Mouse (Mus musculus): ENCODE results near the gene Ptbp3. TPM values are rescaled to one million over a fixed set of nuclear protein-coding genes. Genes with fewer than 3 reads are reported as not detected.

Ptbp3 gene
- polyA plus RNA-seq, 1 experiment from 2014 or later, result 19.9 TPM

- Histone ChIP-seq H3K9ac (replicated peaks; ENCODE audit: low read depth, low read length) (no peak overlapping the region), H3K27me3 (ENCODE audit: control insufficient read depth, insufficient read depth, low read length) (no peaks in the 10 kb centered on the region), H3K4me3 (ENCODE audit: low read depth, low read length) (no peak overlapping the region), H3K9me3 (ENCODE audit: control insufficient read depth, low read length) (no peaks in the 10 kb centered on the region), H3K4me1 (ENCODE audit: control insufficient read depth, insufficient read depth, low read length) (no peaks in the 10 kb centered on the region), H3K27ac (ENCODE audit: low read depth, low read length) (no peak overlapping the region), H3K4me2 (ENCODE audit: low read depth, low read length) (no peak overlapping the region), H3K36me3 (ENCODE audit: control insufficient read depth, insufficient read depth, low read length) (no peaks in the 10 kb centered on the region)
- no peak for ATAC-seq (ENCODE audit: low read depth)
- 63% methylated on average over 8 of the region's 8 CpGs for WGBS
Observed at GRCm38 (mm10) chr4:59452503-59452933, 96.6 kb downstream of the Ptbp3 start.

GRCm38 (mm10) chr4:59450906-59451305 lies 98.3 kb downstream of the Ptbp3 start:
- no peaks in the 10 kb centered on the region for H3K27me3 ChIP-seq (ENCODE audit: control insufficient read depth, insufficient read depth, low read length)
- 91% methylated on average over 3 of the region's 3 CpGs for WGBS
- H3K9me3 ChIP-seq (ENCODE audit: control insufficient read depth, low read length), result no peaks in the 10 kb centered on the region
- no peak overlapping the region for H3K4me2 ChIP-seq (ENCODE audit: low read depth, low read length)
- ATAC-seq (ENCODE audit: low read depth), result no peak
- H3K9ac ChIP-seq (replicated peaks; ENCODE audit: low read depth, low read length), result no peak overlapping the region
- no peak overlapping the region for H3K4me3 ChIP-seq (ENCODE audit: low read depth, low read length)
- no peak overlapping the region for H3K27ac ChIP-seq (ENCODE audit: low read depth, low read length)
- no peaks in the 10 kb centered on the region for H3K36me3 ChIP-seq (ENCODE audit: control insufficient read depth, insufficient read depth, low read length)
- no peaks in the 10 kb centered on the region for H3K4me1 ChIP-seq (ENCODE audit: control insufficient read depth, insufficient read depth, low read length)

- Histone ChIP-seq H3K9me3 (ENCODE audit: control insufficient read depth, low read length) (no peaks in the 10 kb centered on the region), H3K27me3 (ENCODE audit: control insufficient read depth, insufficient read depth, low read length) (no peaks in the 10 kb centered on the region), H3K4me1 (ENCODE audit: control insufficient read depth, insufficient read depth, low read length) (no peaks in the 10 kb centered on the region), H3K9ac (replicated peaks; ENCODE audit: low read depth, low read length) (no peak overlapping the region), H3K27ac (ENCODE audit: low read depth, low read length) (no peak overlapping the region), H3K36me3 (ENCODE audit: control insufficient read depth, insufficient read depth, low read length) (no peaks in the 10 kb centered on the region), H3K4me2 (ENCODE audit: low read depth, low read length) (no peak overlapping the region), H3K4me3 (ENCODE audit: low read depth, low read length) (no peak overlapping the region)
- ATAC-seq (ENCODE audit: low read depth), result no peak
- 85% methylated on average over 6 of the region's 6 CpGs for WGBS
Observed at GRCm38 (mm10) chr4:59450234-59450854, 98.8 kb downstream of the Ptbp3 start.

GRCm38 (mm10) chr4:59447296-59447695 lies 101.9 kb downstream of the Ptbp3 start:
- H3K9ac ChIP-seq (replicated peaks; ENCODE audit: low read depth, low read length), result no peak overlapping the region
- no peak overlapping the region for H3K4me2 ChIP-seq (ENCODE audit: low read depth, low read length)
- H3K27ac ChIP-seq (ENCODE audit: low read depth, low read length), result no peak overlapping the region
- no peaks in the 10 kb centered on the region for H3K27me3 ChIP-seq (ENCODE audit: control insufficient read depth, insufficient read depth, low read length)
- 10% methylated on average over 1 of the region's 1 CpGs for WGBS
- H3K36me3 ChIP-seq (ENCODE audit: control insufficient read depth, insufficient read depth, low read length), result no peaks in the 10 kb centered on the region
- H3K4me1 ChIP-seq (ENCODE audit: control insufficient read depth, insufficient read depth, low read length), result no peaks in the 10 kb centered on the region
- no peak overlapping the region for H3K4me3 ChIP-seq (ENCODE audit: low read depth, low read length)
- no peaks in the 10 kb centered on the region for H3K9me3 ChIP-seq (ENCODE audit: control insufficient read depth, low read length)
- no peak for ATAC-seq (ENCODE audit: low read depth)

GRCm38 (mm10) chr4:59445516-59445915 lies 103.6 kb downstream of the Ptbp3 start:
- no peak overlapping the region for H3K9ac ChIP-seq (replicated peaks; ENCODE audit: low read depth, low read length)
- H3K4me1 ChIP-seq (ENCODE audit: control insufficient read depth, insufficient read depth, low read length), result no peaks in the 10 kb centered on the region
- no peak overlapping the region for H3K27ac ChIP-seq (ENCODE audit: low read depth, low read length)
- no peak overlapping the region for H3K4me3 ChIP-seq (ENCODE audit: low read depth, low read length)
- no peaks in the 10 kb centered on the region for H3K27me3 ChIP-seq (ENCODE audit: control insufficient read depth, insufficient read depth, low read length)
- H3K36me3 ChIP-seq (ENCODE audit: control insufficient read depth, insufficient read depth, low read length), result no peaks in the 10 kb centered on the region
- H3K4me2 ChIP-seq (ENCODE audit: low read depth, low read length), result no peak overlapping the region
- WGBS, result 83% methylated on average over 6 of the region's 6 CpGs
- ATAC-seq (ENCODE audit: low read depth), result no peak
- no peaks in the 10 kb centered on the region for H3K9me3 ChIP-seq (ENCODE audit: control insufficient read depth, low read length)

GRCm38 (mm10) chr4:59444994-59445393 lies 104.2 kb downstream of the Ptbp3 start:
- Histone ChIP-seq H3K4me2 (ENCODE audit: low read depth, low read length) (no peak overlapping the region), H3K4me1 (ENCODE audit: control insufficient read depth, insufficient read depth, low read length) (no peaks in the 10 kb centered on the region), H3K27me3 (ENCODE audit: control insufficient read depth, insufficient read depth, low read length) (no peaks in the 10 kb centered on the region; the same call in 1 of the 2 replicates), H3K9ac (replicated peaks; ENCODE audit: low read depth, low read length) (no peak overlapping the region), H3K27ac (ENCODE audit: low read depth, low read length) (no peak overlapping the region), H3K9me3 (ENCODE audit: control insufficient read depth, low read length) (no peaks in the 10 kb centered on the region), H3K4me3 (ENCODE audit: low read depth, low read length) (no peak overlapping the region), H3K36me3 (ENCODE audit: control insufficient read depth, insufficient read depth, low read length) (no peaks in the 10 kb centered on the region)
- ATAC-seq (ENCODE audit: low read depth), result no peak
- 83% methylated on average over 3 of the region's 3 CpGs for WGBS

- Histone ChIP-seq H3K36me3 (ENCODE audit: control insufficient read depth, insufficient read depth, low read length) (no peaks in the 10 kb centered on the region), H3K27ac (ENCODE audit: low read depth, low read length) (no peak overlapping the region), H3K4me2 (ENCODE audit: low read depth, low read length) (no peak overlapping the region), H3K4me3 (ENCODE audit: low read depth, low read length) (no peak overlapping the region), H3K27me3 (ENCODE audit: control insufficient read depth, insufficient read depth, low read length) (no peaks in the 10 kb centered on the region; the same call in 1 of the 2 replicates), H3K9me3 (ENCODE audit: control insufficient read depth, low read length) (no peaks in the 10 kb centered on the region), H3K4me1 (ENCODE audit: control insufficient read depth, insufficient read depth, low read length) (no peaks in the 10 kb centered on the region), H3K9ac (replicated peaks; ENCODE audit: low read depth, low read length) (no peak overlapping the region)
- ATAC-seq (ENCODE audit: low read depth), result no peak
- WGBS, result 77% methylated on average over 4 of the region's 4 CpGs
Observed at GRCm38 (mm10) chr4:59444085-59444484, 105.1 kb downstream of the Ptbp3 start.

GRCm38 (mm10) chr4:59441265-59441664 lies 107.9 kb downstream of the Ptbp3 start:
- no peak overlapping the region for H3K27ac ChIP-seq (ENCODE audit: low read depth, low read length)
- H3K4me3 ChIP-seq (ENCODE audit: low read depth, low read length), result no peak overlapping the region
- 90% methylated on average over 1 of the region's 1 CpGs for WGBS
- H3K9me3 ChIP-seq (ENCODE audit: control insufficient read depth, low read length), result no peaks in the 10 kb centered on the region
- H3K9ac ChIP-seq (replicated peaks; ENCODE audit: low read depth, low read length), result no peak overlapping the region
- peaks cover 7% of the 10 kb centered on the region for H3K27me3 ChIP-seq (ENCODE audit: control insufficient read depth, insufficient read depth, low read length)
- ATAC-seq (ENCODE audit: low read depth), result no peak
- no peaks in the 10 kb centered on the region for H3K36me3 ChIP-seq (ENCODE audit: control insufficient read depth, insufficient read depth, low read length)
- no peaks in the 10 kb centered on the region for H3K4me1 ChIP-seq (ENCODE audit: control insufficient read depth, insufficient read depth, low read length)
- H3K4me2 ChIP-seq (ENCODE audit: low read depth, low read length), result no peak overlapping the region

- H3K9me3 ChIP-seq (ENCODE audit: control insufficient read depth, low read length), result no peaks in the 10 kb centered on the region
- no peak for ATAC-seq (ENCODE audit: low read depth)
- H3K4me2 ChIP-seq (ENCODE audit: low read depth, low read length), result no peak overlapping the region
- no peak overlapping the region for H3K4me3 ChIP-seq (ENCODE audit: low read depth, low read length)
- H3K4me1 ChIP-seq (ENCODE audit: control insufficient read depth, insufficient read depth, low read length), result no peaks in the 10 kb centered on the region
- H3K27me3 ChIP-seq (ENCODE audit: control insufficient read depth, insufficient read depth, low read length), result peaks cover 8% of the 10 kb centered on the region
- H3K27ac ChIP-seq (ENCODE audit: low read depth, low read length), result no peak overlapping the region
- WGBS, result 50% methylated on average over 2 of the region's 2 CpGs
- no peaks in the 10 kb centered on the region for H3K36me3 ChIP-seq (ENCODE audit: control insufficient read depth, insufficient read depth, low read length)
- H3K9ac ChIP-seq (replicated peaks; ENCODE audit: low read depth, low read length), result no peak overlapping the region
Observed at GRCm38 (mm10) chr4:59439960-59440359, 109.2 kb downstream of the Ptbp3 start.

Data from neural tube, embryonic 14.5 days (tissue).